ENCODE assay signal across 20 mouse cellular contexts in the genomic region with DNA sequence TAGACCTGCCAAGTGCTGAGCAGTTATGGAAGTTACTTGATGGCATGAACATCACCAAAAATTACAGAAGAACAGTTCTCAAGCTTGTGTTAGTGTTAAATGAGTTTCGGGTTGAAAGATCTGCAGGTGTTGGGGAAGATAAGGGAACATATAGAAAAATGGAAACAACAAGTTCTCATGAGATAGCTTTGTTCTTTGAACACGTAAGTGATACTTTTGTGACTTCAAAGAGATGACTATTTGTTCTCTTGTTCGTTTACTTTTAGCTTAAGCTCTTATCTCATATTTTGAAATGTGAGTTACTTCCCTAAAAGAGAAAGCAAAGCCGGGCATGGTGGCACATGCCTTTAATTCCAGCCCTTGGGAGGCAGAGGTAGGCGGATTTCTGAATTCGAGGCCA. TPM values are rescaled to one million over a fixed set of nuclear protein-coding genes. Genes with fewer than 3 reads are reported as not detected.
"Had no signal": no experiment of that assay in that cellular context is flagged by ENCODE, and none has a peak within 500 bp of the region (broad histone marks: within the 10 kb centered on the region; RNA-seq: fewer than 3 reads in every experiment).

No protein-coding gene starts in this region.

- DNase-seq: kidney, adult 18-20 months; kidney, postnatal 14 days; left cerebral cortex, postnatal 4 days; lung, embryonic 14.5 days; lung, postnatal 10 days; lung, postnatal 4 days; thymus, postnatal 4 days had no signal

- H3K36me3 ChIP-seq: limb, embryonic 13.5 days; liver, embryonic 15.5 days; midbrain, embryonic 13.5 days had no signal

- H3K27me3 ChIP-seq: limb, embryonic 13.5 days; liver, embryonic 15.5 days; megakaryocyte, embryonic 14.5 days; midbrain, embryonic 13.5 days had no signal

- H3K9ac ChIP-seq: limb, embryonic 13.5 days; liver, embryonic 15.5 days; lung, embryonic 14.5 days; midbrain, embryonic 13.5 days had no signal

- H3K9me3 ChIP-seq: limb, embryonic 13.5 days; liver, embryonic 15.5 days; megakaryocyte, embryonic 14.5 days; midbrain, embryonic 13.5 days had no signal

- H3K4me2 ChIP-seq: limb, embryonic 13.5 days; liver, embryonic 15.5 days; lung, embryonic 14.5 days; midbrain, embryonic 13.5 days had no signal

- H3K4me3 ChIP-seq: limb, embryonic 13.5 days; liver, embryonic 15.5 days; megakaryocyte, embryonic 14.5 days; midbrain, embryonic 13.5 days had no signal

- H3K4me1 ChIP-seq: limb, embryonic 13.5 days; liver, embryonic 15.5 days; midbrain, embryonic 13.5 days had no signal

- ATAC-seq: midbrain, embryonic 13.5 days had no signal

- H3K27ac ChIP-seq: limb, embryonic 13.5 days; liver, embryonic 15.5 days; midbrain, embryonic 13.5 days; stomach, postnatal 0 days had no signal

RNA-seq across cellular contexts. Expression of gene Amelx, which starts 28.6 kb away (rescaled TPM):
- total RNA-seq: layer of hippocampus, adult 8-10 months; layer of hippocampus, postnatal 14 days; left cerebral cortex, adult 18-20 months; left cerebral cortex, postnatal 10 days; midbrain, postnatal 0 days had no signal
- polyA plus RNA-seq: kidney, embryonic 14.5 days; large intestine, adult 2 months; limb, embryonic 13.5 days; liver, embryonic 15.5 days; lung, embryonic 14.5 days; midbrain, embryonic 13.5 days; midbrain, postnatal 0 days; neural tube, embryonic 14.5 days had no signal
